Mouse (Mus musculus) urinary bladder, adult 2 months (tissue): Measurements from ENCODE around the gene 4933434E20Rik. TPM values are rescaled to one million over a fixed set of nuclear protein-coding genes. Genes with fewer than 3 reads are reported as not detected.

Experiments
- DNase-seq: peaks from one replicate; pipeline ENCODE4 v3.0.0; 2022; ENCODE audit warnings: low spot score
- polyA plus RNA-seq: library from polyadenylated mRNA; depleted of rRNA; stranded (reverse); fragments of >200 nt; gene quantifications from 2 replicates; pipeline ENCODE4 v1.2.3, GENCODE M21; 2012; rRNA removed

The 4933434E20Rik gene
- polyA plus RNA-seq, 1 experiment = 85.5 TPM

DNA sequence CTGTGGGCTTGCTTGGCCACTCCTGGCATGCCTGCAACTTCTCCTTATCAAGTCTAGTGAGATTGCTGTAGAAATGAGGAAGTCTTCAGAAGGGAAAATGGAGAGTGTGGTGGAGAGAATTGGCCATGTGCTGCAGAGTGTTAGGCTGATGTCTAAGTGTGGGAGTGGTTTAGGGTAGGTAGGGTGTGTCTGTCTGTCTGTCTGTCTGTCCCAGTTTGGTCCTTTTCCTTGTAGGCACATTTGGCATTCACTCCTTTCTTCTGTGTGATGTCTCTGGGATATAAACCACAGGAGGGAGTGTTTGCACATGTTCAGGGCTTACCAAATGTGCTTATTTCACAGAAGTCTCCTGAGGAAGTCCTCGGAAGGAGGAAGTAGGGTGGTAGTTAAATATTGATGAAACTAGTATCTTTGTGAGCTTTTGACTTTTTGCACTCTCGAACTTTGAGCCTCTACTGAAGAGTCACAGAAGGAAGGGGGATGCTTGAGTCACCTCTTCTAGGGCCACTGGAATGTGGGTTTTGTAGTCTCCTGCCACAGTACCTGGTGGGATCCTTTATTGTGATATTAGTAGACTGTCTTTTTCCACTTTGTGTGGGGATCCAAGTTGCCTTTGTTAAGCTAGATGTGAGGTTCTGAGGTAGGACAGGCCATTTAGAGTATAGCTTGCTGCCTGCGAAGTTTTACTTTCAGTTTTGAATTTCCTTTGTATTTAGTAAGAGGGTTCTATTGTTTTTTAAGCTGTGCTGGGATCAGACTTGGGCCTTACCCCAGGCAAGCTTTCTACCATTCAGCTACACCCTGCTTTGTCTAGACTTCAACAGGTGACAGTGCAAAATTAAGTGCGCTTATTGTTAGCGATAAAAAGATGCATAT is 30.2 kb downstream of the 4933434E20Rik start:
- DNase-seq = no peak

DNA sequence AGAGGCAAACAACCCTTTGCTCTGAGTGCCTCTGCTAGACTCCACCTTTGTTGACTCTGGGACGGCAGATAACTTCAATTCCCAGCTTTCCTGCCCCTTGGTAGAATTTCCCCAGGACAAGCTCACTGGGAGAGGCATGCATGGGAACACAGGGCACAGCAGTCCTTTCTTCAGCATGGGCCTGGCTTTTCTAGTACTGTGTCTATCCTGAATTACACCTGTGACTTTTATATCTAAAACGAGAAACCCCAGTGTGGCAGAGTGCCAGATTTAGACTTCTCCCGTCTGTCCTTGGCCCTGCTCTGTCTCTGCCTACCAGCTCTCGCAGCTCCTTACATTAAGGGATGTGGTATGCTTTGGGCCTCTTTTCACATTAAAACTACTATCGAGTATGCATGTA is 31.6 kb downstream of the 4933434E20Rik start:
- DNase-seq = no peak

DNA sequence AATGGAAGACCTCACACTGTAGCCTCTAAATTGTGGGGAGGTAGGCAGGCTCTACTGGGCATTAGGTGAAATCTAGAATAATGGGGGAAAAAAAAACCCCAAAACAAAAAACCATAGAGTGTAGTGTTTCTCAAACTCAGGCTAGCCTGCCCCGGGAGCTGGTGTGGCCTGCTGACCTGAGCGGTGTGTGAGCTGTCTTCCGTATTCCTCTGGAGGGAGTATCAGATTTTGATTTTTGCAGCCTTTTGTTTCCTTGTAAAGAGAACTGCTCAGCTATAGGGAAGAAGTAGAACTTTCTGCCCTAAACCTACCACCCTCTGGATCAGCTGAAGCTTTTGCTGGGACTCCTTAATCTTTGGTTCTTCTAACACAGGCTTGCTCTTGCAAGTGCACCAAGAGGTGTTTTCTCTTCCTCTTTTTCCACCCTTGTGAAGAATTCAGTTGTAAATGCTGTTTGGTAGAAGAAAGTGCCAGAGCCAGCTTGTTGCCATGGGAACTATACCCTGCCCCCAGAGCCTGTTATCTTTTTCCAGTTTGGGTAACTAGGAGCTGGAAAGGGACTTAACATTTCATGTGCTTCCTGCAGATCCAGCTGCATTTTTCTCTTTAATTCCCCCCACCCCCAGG is 32.4 kb downstream of the 4933434E20Rik start:
- no peak for DNase-seq

GRCm38 (mm10) chr3:90084790-90085189 is 33.4 kb downstream of the 4933434E20Rik start:
- DNase-seq = no peak

- DNase-seq = no peak
These were observed 33.8 kb downstream of the 4933434E20Rik start for GRCm38 (mm10) chr3:90085281-90085680.

- no peak for DNase-seq
These were observed 34.6 kb downstream of the 4933434E20Rik start for GRCm38 (mm10) chr3:90086068-90086467.

- no peak for DNase-seq
These were observed 37.2 kb downstream of the 4933434E20Rik start for GRCm38 (mm10) chr3:90088617-90089016.

GRCm38 (mm10) chr3:90090892-90091291 is 39.5 kb downstream of the 4933434E20Rik start:
- no peak for DNase-seq

GRCm38 (mm10) chr3:90094453-90094852 is 43.0 kb downstream of the 4933434E20Rik start:
- no peak for DNase-seq

DNA sequence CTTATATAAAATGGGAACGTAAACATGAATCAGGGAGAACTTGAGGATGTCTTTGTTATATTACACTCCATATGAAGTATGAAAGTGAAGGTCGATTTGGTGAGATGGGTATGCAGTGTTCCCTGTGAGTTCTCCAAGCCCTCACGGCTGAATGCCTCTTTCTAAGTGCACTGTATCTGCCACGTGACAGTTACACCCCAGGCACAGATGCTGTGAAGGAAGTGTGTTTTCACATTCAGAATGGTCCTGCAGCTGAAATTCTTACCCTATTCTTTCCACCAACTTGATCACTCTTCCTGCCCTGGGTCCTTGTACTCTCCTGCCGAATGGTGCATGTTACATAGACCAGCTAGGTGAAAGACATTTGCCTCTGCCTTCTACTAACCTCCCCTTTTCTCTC is 46.5 kb downstream of the 4933434E20Rik start:
- DNase-seq = no peak

DNA sequence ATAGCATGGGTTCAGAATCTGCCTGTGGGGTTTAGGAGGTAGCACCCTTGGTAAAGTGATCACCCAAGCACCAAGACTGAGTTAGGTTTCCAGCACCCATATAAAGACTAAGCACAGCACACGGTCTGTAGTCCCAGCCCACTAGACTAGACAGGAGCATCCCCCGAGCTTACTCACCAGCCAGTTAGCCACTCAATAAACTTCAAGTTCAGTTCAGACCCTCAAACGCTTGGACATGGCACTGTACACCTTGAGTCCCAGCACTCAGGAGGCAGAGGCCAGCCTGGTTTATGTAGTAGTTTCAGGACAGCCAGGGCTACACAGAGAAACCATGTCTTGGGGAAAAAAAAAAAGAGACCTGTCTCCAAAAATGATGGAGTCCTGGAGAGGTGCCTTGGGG is 49.6 kb downstream of the 4933434E20Rik start:
- DNase-seq = no peak

DNA sequence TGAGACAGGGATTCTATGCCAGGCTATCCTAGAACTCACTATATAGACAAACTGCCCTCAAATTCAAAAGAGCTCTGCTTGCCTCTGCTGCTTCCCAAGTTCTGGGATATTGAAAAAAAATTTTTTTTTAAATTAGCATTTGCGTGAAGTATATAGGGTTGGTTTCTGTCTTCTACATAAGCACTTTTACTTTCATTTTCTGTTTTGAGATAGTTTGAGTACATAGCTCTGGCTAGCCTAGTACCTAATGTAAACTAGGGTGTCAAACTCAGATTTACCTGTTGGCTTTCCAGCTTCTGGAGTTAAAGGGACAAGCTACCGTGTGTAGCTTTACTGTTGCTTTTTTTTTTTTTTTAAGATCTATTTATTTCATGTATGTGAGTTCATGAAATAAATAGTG is 50.2 kb downstream of the 4933434E20Rik start:
- DNase-seq = no peak

- no peak for DNase-seq
These were observed 50.8 kb downstream of the 4933434E20Rik start for GRCm38 (mm10) chr3:90102239-90102638.

DNA sequence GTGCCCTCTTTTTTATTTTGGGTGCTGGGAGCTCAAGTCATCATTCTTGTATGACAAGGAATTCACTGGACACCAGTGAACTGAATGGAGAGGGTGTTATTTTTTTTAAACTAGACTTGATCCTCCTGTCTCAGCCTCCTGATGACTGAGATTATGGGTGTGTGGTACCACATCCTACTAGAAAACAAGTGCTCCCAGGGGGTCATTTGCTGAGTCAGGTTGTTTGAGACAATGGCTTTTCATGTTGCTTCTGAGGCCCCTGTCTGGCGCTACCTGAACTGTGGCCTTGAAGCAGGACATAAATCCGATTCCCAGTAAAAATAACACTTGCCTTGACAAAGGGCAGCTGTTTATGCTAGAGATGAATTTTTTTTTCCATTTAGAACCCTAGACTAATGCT is 51.7 kb downstream of the 4933434E20Rik start:
- DNase-seq = no peak

GRCm38 (mm10) chr3:90103938-90104337 is 52.5 kb downstream of the 4933434E20Rik start, which contains the start of gene Nup210l:
Gene Nup210l, plus strand, starts transcription at chr3:90104132.
- DNase-seq = no peak

DNA sequence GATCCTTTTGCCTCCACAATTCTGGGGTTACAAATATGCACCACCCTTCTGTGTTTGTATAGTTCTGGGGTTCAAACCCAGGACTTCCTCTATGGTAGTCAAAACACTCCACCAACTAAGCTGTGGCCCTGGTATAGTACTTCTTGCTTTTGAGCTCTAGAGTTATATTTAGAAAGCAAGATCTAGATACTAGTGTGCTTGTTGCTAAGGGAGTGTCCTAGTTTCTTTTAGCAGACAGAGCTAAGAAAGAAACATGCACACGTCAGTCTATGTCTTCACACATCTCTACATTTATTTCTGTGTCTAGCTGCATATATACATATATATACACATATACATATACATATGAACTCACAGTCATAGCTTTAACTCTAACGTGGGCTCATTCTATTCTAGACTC is 60.3 kb downstream of the 4933434E20Rik start:
- no peak for DNase-seq

- DNase-seq = no peak
These were observed 62.9 kb downstream of the 4933434E20Rik start for GRCm38 (mm10) chr3:90114342-90114741.

- no peak for DNase-seq
These were observed 64.1 kb downstream of the 4933434E20Rik start for GRCm38 (mm10) chr3:90115526-90115925.

Other genes starting within 250 kb of the 4933434E20Rik start
- 3.4 and 5.3 TPM in 2 replicates for gene She, start 220.3 kb upstream of the 4933434E20Rik start, polyA plus RNA-seq
- gene Il6ra, start 138.4 kb upstream of the 4933434E20Rik start, polyA plus RNA-seq = 5.3 and 7.9 TPM in 2 replicates
- 32.0 and 35.8 TPM in 2 replicates for gene Atp8b2, start 88.1 kb upstream of the 4933434E20Rik start, polyA plus RNA-seq
- 82.4 and 102 TPM in 2 replicates for gene Hax1, start 52.9 kb upstream of the 4933434E20Rik start, polyA plus RNA-seq
- 85.2 and 100 TPM in 2 replicates for gene Ubap2l, start 992 bp downstream of the 4933434E20Rik start, polyA plus RNA-seq
- gene Tpm3, start 21.0 kb downstream of the 4933434E20Rik start, polyA plus RNA-seq = 198 and 201 TPM in 2 replicates
- gene Nup210l, start 52.5 kb downstream of the 4933434E20Rik start, polyA plus RNA-seq = 0.55 and 0.80 TPM in 2 replicates
- gene Rps27, start 162.0 kb downstream of the 4933434E20Rik start, polyA plus RNA-seq = 4,684 and 6,324 TPM in 2 replicates
- 18.7 and 21.4 TPM in 2 replicates for gene Rab13, start 162.1 kb downstream of the 4933434E20Rik start, polyA plus RNA-seq
- 64.2 and 81.2 TPM in 2 replicates for gene Jtb, start 180.0 kb downstream of the 4933434E20Rik start, polyA plus RNA-seq
- gene Creb3l4, start 191.9 kb downstream of the 4933434E20Rik start, polyA plus RNA-seq = 1.7 and 2.0 TPM in 2 replicates
- gene Slc39a1, start 196.5 kb downstream of the 4933434E20Rik start, polyA plus RNA-seq = 55.0 and 79.5 TPM in 2 replicates
- gene Crtc2, start 202.5 kb downstream of the 4933434E20Rik start, polyA plus RNA-seq = 23.7 and 35.6 TPM in 2 replicates
- gene Dennd4b, start 213.5 kb downstream of the 4933434E20Rik start, polyA plus RNA-seq = 15.0 and 15.4 TPM in 2 replicates
- gene Gatad2b, start 241.5 kb downstream of the 4933434E20Rik start, polyA plus RNA-seq = 14.7 and 23.9 TPM in 2 replicates